ENCODE assay signal across 9 mouse cellular contexts in the genomic region with DNA sequence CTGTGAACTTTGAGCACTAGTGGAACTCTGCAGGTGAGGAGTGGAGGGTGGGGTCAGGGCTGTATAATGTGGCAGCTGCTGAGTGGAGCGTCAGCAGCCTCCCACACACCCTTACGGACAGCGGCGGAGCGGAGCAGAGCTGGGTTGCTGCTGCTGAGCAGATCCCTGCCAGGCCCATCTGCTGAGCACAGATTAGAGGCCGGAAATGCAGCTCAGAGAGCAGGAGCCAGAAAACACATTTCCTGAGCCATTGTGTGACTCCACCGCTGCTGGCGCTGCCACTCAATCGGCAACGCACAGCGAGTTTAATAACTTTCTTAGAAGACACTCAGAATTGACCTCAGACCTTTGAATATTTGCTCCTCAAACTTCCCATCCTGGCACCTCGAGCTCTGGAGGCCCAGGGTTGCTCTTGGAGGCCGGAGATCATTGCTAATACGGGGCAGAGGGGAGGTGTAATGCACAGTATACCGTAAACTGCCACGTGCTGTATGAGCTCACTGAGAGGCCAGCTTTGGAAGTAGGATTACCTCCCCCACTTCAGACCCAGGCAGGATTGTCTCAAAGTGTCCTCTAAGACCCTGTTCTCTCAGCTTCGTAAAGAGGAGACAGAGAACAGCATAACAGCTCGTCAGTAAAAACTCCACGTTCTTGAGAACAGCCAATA.
DNase-seq lines count a peak whose midpoint lies in the region; ATAC-seq and TF ChIP-seq lines count a peak whose summit lies in the region.
"Had no signal": no experiment of that assay in that cellular context is flagged by ENCODE, and none has a peak within 500 bp of the region (broad histone marks: within the 10 kb centered on the region; RNA-seq: fewer than 3 reads in every experiment).

No protein-coding gene starts in this region.

- H3K9ac ChIP-seq in embryonic facial prominence, embryonic 14.5 days (ENCODE audit: low read depth, low read length): 0 out of 2 replicates have a peak overlapping the region, but pooled peaks have one; percentile 0
- peak overlapping the region; percentile 57 for H3K9ac ChIP-seq in heart, embryonic 16.5 days (ENCODE audit: low read length)
- H3K9ac ChIP-seq in neural tube, embryonic 13.5 days: no peak overlapping the region

- peak; percentile 55 for DNase-seq in layer of hippocampus, adult 11-12 months (ENCODE audit: low spot score)
- no peak for DNase-seq in layer of hippocampus, adult 9-10 months (ENCODE audit: low spot score)
- peak; percentile 77 for DNase-seq in embryonic facial prominence, embryonic 14.5 days (ENCODE audit: low spot score)
- DNase-seq in kidney, postnatal 14 days: peak; percentile 73
- peak; percentile 33 for DNase-seq in lung, adult 2 months
- DNase-seq in thymus, postnatal 25 days: peak; percentile 90

- peak; percentile 84; the same call in 1 of the 2 replicates for ATAC-seq in embryonic facial prominence, embryonic 14.5 days (ENCODE audit: low read depth)
- peak; percentile 90 for ATAC-seq in heart, embryonic 16.5 days (replicated peaks; ENCODE audit: extremely low read depth, insufficient read depth, low FRiP score)
- peak; percentile 40; the same call in 1 of the 2 replicates for ATAC-seq in neural tube, embryonic 13.5 days (ENCODE audit: low read depth)
- ATAC-seq: Patski had no signal

- TF ChIP-seq POLR2A in lung, adult 2 months (IDR thresholded peaks at IDR 0.05; ENCODE audit: borderline replicate concordance, extremely low read depth, low read depth, low read length): no peak

- H3K27me3 ChIP-seq in embryonic facial prominence, embryonic 14.5 days (replicated peaks; ENCODE audit: control insufficient read depth, insufficient read depth, low read length): no peaks in the 10 kb centered on the region
- 0 out of 2 replicates have a peak, but pooled peaks cover 4% of the 10 kb centered on the region for H3K27me3 ChIP-seq in heart, embryonic 16.5 days (ENCODE audit: control insufficient read depth, insufficient read depth, low read length)
- no peaks in the 10 kb centered on the region for H3K27me3 ChIP-seq in neural tube, embryonic 13.5 days
- H3K27me3 ChIP-seq: Patski had no signal

- 43% methylated on average over 19 of the region's 19 CpGs for WGBS in embryonic facial prominence, embryonic 14.5 days
- WGBS in heart, embryonic 16.5 days: 25% methylated on average over 19 of the region's 19 CpGs
- 17% methylated on average over 19 of the region's 19 CpGs for WGBS in lung, adult 2 months
- 41% methylated on average over 19 of the region's 19 CpGs for WGBS in neural tube, embryonic 13.5 days

- H3K36me3 ChIP-seq in embryonic facial prominence, embryonic 14.5 days (ENCODE audit: control insufficient read depth, insufficient read depth, low read length): no peaks in the 10 kb centered on the region
- H3K36me3 ChIP-seq in heart, embryonic 16.5 days (ENCODE audit: control insufficient read depth, insufficient read depth): no peaks in the 10 kb centered on the region
- no peaks in the 10 kb centered on the region for H3K36me3 ChIP-seq in neural tube, embryonic 13.5 days

- no peak overlapping the region for H3K4me3 ChIP-seq in embryonic facial prominence, embryonic 14.5 days (ENCODE audit: low read depth, low read length)
- H3K4me3 ChIP-seq in heart, embryonic 16.5 days (ENCODE audit: low read length): no peak overlapping the region; the same call in 1 of the 2 replicates
- H3K4me3 ChIP-seq in lung, adult 2 months (replicated peaks; ENCODE audit: extremely low read depth, low read depth, low read length): no peak overlapping the region
- no peak overlapping the region for H3K4me3 ChIP-seq in neural tube, embryonic 13.5 days

- peaks cover 9% of the 10 kb centered on the region for H3K4me1 ChIP-seq in embryonic facial prominence, embryonic 14.5 days (ENCODE audit: control insufficient read depth, insufficient read depth, low read length)
- H3K4me1 ChIP-seq in heart, embryonic 16.5 days (ENCODE audit: control insufficient read depth, insufficient read depth, low read length): peaks cover 11% of the 10 kb centered on the region
- peaks cover 22% of the 10 kb centered on the region for H3K4me1 ChIP-seq in lung, adult 2 months (ENCODE audit: control insufficient read depth, insufficient read depth, low read length)
- H3K4me1 ChIP-seq in neural tube, embryonic 13.5 days (replicated peaks): peaks cover 22% of the 10 kb centered on the region

- peak overlapping the region; percentile 22; the same call in 1 of the 2 replicates for H3K27ac ChIP-seq in embryonic facial prominence, embryonic 14.5 days (replicated peaks; ENCODE audit: low read depth, low read length)
- H3K27ac ChIP-seq in heart, embryonic 16.5 days (ENCODE audit: low read length): peak overlapping the region; percentile 83
- H3K27ac ChIP-seq in neural tube, embryonic 13.5 days (replicated peaks): peak overlapping the region; percentile 30

- TF ChIP-seq CTCF in lung, adult 2 months (IDR thresholded peaks at IDR 0.05; ENCODE audit: insufficient read depth, low read length): no peak

- no peak overlapping the region for H3K4me2 ChIP-seq in embryonic facial prominence, embryonic 14.5 days (ENCODE audit: low read depth, low read length)
- H3K4me2 ChIP-seq in heart, embryonic 16.5 days (ENCODE audit: low read depth, low read length): peak overlapping the region; percentile 45
- no peak overlapping the region for H3K4me2 ChIP-seq in neural tube, embryonic 13.5 days

- H3K9me3 ChIP-seq in embryonic facial prominence, embryonic 14.5 days (ENCODE audit: control insufficient read depth, low read length): no peaks in the 10 kb centered on the region
- H3K9me3 ChIP-seq in heart, embryonic 16.5 days (replicated peaks; ENCODE audit: control insufficient read depth, low read length): no peaks in the 10 kb centered on the region
- H3K9me3 ChIP-seq in neural tube, embryonic 13.5 days: no peaks in the 10 kb centered on the region

Comparison
In these comparisons a context has a peak if more than half of its experiments do, and no peak if none do; other contexts are left out.
1. ATAC-seq: peak in every context shown above with its lines; median percentile 90 in heart, embryonic 16.5 days; 84 in embryonic facial prominence, embryonic 14.5 days; 40 in neural tube, embryonic 13.5 days.
2. H3K27ac ChIP-seq: peak in every context shown above with its lines; median percentile 83 in heart, embryonic 16.5 days; 30 in neural tube, embryonic 13.5 days; 22 in embryonic facial prominence, embryonic 14.5 days.